Mouse (Mus musculus) stomach, embryonic 14.5 days (tissue): ENCODE measurements around the gene Plcg1. TPM values are rescaled to one million over a fixed set of nuclear protein-coding genes. Genes with fewer than 3 reads are reported as not detected.

Experiments
- ATAC-seq: fragments of 200-750 bp; cut with Nextera tagmentation; 2 replicates; pipeline ENCODE4 v1.8.0; 2017; ENCODE audit warnings: low read depth, moderate TSS enrichment; ENCODE audit not compliant: insufficient number of reproducible peaks, insufficient read depth, low FRiP score
- H3K27ac ChIP-seq: fragments of 300-500 bp; sonication (generic); 2 replicates; pipeline ENCODE4 v1.5.1; 2014; ENCODE audit warnings: mild to moderate bottlenecking, low read length, moderate library complexity, mixed read lengths
- H3K27me3 ChIP-seq: fragments of 300-500 bp; sonication (generic); 2 replicates; pipeline ENCODE4 v1.6.1; 2014; ENCODE audit warnings: low read length, control low read depth, mixed read lengths; ENCODE audit not compliant: control insufficient read depth, insufficient read depth
- H3K36me3 ChIP-seq: fragments of 300-500 bp; sonication (generic); 2 replicates; pipeline ENCODE4 v1.6.1; 2014; ENCODE audit warnings: mild to moderate bottlenecking, control low read depth, low read length, moderate library complexity, mixed read lengths; ENCODE audit not compliant: control insufficient read depth, insufficient read depth
- H3K4me1 ChIP-seq: fragments of 300-500 bp; sonication (generic); 2 replicates; pipeline ENCODE4 v1.6.1; 2014; ENCODE audit warnings: low read length, control low read depth, mixed read lengths; ENCODE audit not compliant: control insufficient read depth, insufficient read depth
- H3K4me2 ChIP-seq: fragments of 300-500 bp; sonication (generic); replicated peaks from 2 replicates; pipeline ENCODE4 v1.6.1; 2014; ENCODE audit warnings: low read depth, low read length, control low read depth
- H3K4me3 ChIP-seq: fragments of 300-500 bp; sonication (generic); 2 replicates; pipeline ENCODE4 v1.5.1; 2014; ENCODE audit warnings: low read depth, low read length, control low read depth
- H3K9ac ChIP-seq: fragments of 300-500 bp; sonication (generic); replicated peaks from 2 replicates; pipeline ENCODE4 v1.6.1; 2014; ENCODE audit warnings: low read depth, mild to moderate bottlenecking, control low read depth, low read length, moderate library complexity, mixed read lengths
- H3K9me3 ChIP-seq: fragments of 300-500 bp; sonication (generic); 2 replicates; pipeline ENCODE4 v1.6.1; 2016; ENCODE audit warnings: low read depth, low read length, control low read depth; ENCODE audit not compliant: control insufficient read depth
- WGBS: fragments of 180-500 bp; shearing (Covaris S2); extraction: QIAGEN DNeasy Blood & Tissue Kit; methylation state at CpG from one replicate; pipeline ENCODE4 v1.1.7; 2014; 5-methylcytosine and 5-hydroxymethylcytosine counted together
- polyA plus RNA-seq: library from polyadenylated mRNA; unstranded; fragments of >200 nt; fragmentation: Nextera tagmentation; extraction: Ambion mirVana; gene quantifications from 2 replicates; pipeline ENCODE4 v1.2.1, GENCODE M21; 2014

The Plcg1 gene
- polyA plus RNA-seq, 1 experiment from 2014 or later, result 45.9 TPM

DNA sequence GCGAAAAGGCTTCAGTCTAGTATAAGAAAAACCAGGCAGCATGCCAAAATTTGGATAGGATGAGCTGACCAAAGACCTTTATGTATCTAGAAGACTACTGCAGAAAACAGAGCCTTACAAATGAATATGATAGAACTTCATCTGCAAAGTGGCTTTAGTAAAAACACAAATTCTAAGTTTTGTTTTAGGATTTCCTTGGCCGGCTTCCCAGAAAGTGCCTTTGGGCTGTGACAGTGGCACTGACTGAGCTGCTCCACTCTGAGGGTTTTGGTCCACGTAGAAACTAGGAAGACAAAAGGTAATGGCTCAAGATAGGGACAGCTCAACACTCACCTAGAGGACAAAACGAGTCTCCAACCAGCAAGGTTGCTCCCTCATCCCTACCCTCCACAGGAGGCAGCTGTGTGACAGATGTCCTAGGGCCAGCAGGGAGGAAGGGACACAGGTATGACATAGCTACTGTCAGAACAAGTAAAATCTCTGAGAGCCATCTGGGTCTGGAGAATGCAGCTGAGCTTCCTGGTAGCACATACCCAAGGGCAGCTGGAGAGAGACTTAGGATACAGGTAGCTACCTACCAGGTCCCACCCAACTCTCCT is 37.1 kb downstream of the Plcg1 start:
- WGBS, result 83% methylated on average over 4 of the region's 4 CpGs
- Histone ChIP-seq H3K27me3 (no peaks in the 10 kb centered on the region), H3K4me1 (no peaks in the 10 kb centered on the region), H3K27ac (no peak overlapping the region), H3K4me3 (no peak overlapping the region), H3K36me3 (peaks cover 9% of the 10 kb centered on the region; the same call in 1 of the 2 replicates), H3K9ac (no peak overlapping the region), H3K4me2 (no peak overlapping the region), H3K9me3 (no peaks in the 10 kb centered on the region)
- ATAC-seq, result no peak

DNA sequence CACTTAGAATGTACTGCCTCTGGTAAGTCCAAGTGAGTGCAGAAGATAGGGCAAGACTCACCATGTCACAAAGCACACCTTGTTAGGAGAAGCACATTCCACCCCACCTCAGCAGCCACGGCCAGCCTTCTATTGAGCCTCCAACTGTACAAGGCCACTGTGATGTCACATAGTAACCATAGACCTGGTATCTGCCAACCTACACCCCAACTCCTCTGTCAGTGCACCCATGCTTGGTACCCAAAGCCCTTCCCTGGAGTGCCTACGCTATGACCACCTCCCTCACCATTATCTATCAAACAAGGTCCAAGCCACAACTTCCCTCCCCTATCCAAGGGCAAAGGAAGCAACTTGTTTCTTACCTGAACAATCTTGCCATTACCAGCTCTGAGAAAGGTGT is 37.9 kb downstream of the Plcg1 start:
- H3K4me3 ChIP-seq, result no peak overlapping the region
- H3K36me3 ChIP-seq, result peaks cover 6% of the 10 kb centered on the region; the same call in 1 of the 2 replicates
- H3K9me3 ChIP-seq, result no peaks in the 10 kb centered on the region
- no peak for ATAC-seq
- no peaks in the 10 kb centered on the region for H3K27me3 ChIP-seq
- H3K4me2 ChIP-seq, result no peak overlapping the region
- H3K4me1 ChIP-seq, result no peaks in the 10 kb centered on the region
- H3K9ac ChIP-seq, result no peak overlapping the region
- WGBS, result 94% methylated on average over 2 of the region's 2 CpGs
- H3K27ac ChIP-seq, result no peak overlapping the region

DNA sequence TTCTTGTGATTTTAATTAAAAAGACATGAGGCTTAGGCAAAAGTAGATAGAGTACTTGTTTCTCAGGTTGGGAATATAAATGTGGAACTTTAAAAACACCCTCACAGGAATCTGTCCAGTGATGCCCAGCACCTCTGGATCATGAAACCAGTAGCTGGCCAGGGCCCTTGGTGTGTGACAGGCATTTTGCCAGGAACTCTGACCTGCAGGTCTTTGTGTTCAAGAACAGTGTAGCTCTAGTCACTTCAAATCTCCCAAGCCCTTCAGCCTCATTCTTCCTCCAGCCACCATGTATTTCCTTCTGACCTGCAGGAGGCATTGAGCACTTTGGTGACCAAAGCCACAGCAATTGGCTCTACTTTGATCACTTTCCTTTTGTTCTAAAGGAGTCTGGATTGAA is 39.3 kb downstream of the Plcg1 start:
- H3K4me1 ChIP-seq, result no peaks in the 10 kb centered on the region
- ATAC-seq, result no peak
- peaks cover 3% of the 10 kb centered on the region; the same call in 1 of the 2 replicates for H3K36me3 ChIP-seq
- no peak overlapping the region for H3K9ac ChIP-seq
- H3K27ac ChIP-seq, result no peak overlapping the region
- H3K4me2 ChIP-seq, result no peak overlapping the region
- H3K4me3 ChIP-seq, result no peak overlapping the region
- no peaks in the 10 kb centered on the region for H3K9me3 ChIP-seq
- H3K27me3 ChIP-seq, result no peaks in the 10 kb centered on the region

DNA sequence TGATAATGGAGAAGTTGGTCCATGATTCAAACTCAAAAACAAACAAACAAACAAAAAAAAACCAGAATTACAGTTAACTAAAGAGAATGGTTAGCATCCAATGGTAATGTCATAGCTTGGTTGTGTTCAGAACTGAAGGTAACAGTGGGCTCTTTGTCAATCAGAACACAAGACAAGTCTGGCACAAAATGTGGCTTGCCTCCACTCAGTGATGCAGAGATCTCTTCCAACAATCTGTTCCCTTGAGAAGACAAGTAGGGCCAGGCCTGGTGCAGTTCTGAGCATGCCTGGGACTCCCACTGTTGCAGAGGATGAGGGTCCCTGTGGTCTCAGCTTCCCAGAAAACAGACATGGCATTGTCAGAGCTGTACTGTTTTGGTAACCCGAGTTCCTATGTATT is 39.8 kb downstream of the Plcg1 start:
- 75% methylated on average over 1 of the region's 1 CpGs for WGBS
- H3K9me3 ChIP-seq, result no peaks in the 10 kb centered on the region
- no peak overlapping the region for H3K4me2 ChIP-seq
- H3K36me3 ChIP-seq, result peaks cover 3% of the 10 kb centered on the region; the same call in 1 of the 2 replicates
- no peaks in the 10 kb centered on the region for H3K27me3 ChIP-seq
- H3K27ac ChIP-seq, result no peak overlapping the region
- no peak overlapping the region for H3K9ac ChIP-seq
- no peak for ATAC-seq
- no peaks in the 10 kb centered on the region for H3K4me1 ChIP-seq
- no peak overlapping the region for H3K4me3 ChIP-seq

DNA sequence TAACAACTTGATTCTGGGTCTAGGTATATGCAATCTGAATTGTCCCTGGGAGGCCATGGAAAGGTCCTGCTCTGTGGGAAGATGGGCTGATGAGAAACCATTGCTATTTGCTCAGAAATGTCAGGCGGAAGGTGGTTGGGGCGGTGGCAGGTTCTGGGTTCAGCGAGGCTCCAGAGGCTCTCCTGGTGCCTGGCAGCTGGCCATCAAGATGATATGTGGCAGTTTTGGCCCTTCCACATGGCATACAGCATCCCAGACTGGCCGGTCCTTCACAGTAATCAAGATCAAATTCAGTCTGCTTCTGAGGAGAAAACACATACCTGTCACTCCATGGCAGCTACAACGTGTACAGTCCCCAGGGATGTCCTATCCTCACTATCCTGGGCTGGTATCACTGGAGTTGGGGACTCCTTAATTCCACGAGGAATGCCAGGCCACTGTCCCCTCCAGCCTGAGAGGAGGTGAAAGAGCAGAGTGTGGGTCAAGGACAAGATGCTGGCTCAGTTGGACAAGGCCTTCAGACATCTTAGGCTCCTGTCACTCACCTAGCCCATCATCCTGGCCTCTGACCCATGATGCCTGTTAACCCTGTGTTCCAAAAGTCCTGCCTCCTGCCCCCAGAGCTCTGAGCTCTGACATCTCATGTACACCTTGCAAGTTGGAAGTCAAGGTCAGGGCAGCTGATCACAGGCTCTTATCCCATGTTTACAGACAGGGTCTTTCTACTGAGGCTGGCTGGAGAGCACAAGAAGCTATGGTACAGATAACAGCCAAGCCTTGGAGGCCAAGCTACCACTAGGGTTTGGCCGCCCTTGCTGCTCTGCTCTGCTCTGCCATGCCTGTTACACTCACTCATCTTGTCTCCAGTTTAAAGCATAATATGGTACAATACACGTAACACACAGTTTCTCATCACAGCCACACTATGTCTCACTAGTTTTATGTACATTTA is 40.5 kb downstream of the Plcg1 start:
- no peak overlapping the region for H3K4me2 ChIP-seq
- H3K4me3 ChIP-seq, result no peak overlapping the region
- H3K4me1 ChIP-seq, result no peaks in the 10 kb centered on the region
- no peaks in the 10 kb centered on the region for H3K27me3 ChIP-seq
- no peak overlapping the region for H3K9ac ChIP-seq
- 81% methylated on average over 8 of the region's 8 CpGs for WGBS
- no peak overlapping the region for H3K27ac ChIP-seq
- peaks cover 3% of the 10 kb centered on the region; the same call in 1 of the 2 replicates for H3K36me3 ChIP-seq
- peak; percentile 35; the same call in 1 of the 2 replicates for ATAC-seq
- no peaks in the 10 kb centered on the region for H3K9me3 ChIP-seq

DNA sequence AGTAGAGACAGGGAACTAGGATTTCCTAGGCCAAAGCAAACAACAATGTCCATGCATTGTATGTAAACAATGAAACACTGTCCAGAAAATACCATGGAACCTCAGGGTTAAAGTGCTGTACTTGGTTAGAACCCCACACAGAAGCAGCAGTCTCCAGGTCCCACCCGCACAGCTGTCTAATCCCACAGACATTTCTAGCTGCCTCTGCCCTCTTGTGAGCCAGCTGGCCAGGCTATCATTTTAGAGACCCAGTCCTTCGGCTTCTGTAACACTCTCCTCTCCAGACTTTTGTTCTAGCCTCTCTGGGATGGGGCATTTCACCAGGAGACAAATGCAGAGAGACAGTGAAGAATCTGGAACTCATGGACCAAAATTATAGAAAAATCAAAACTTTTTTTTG is 46.9 kb downstream of the Plcg1 start:
- Histone ChIP-seq H3K9me3 (no peaks in the 10 kb centered on the region), H3K4me3 (no peak overlapping the region), H3K9ac (no peak overlapping the region), H3K36me3 (no peaks in the 10 kb centered on the region; the same call in 1 of the 2 replicates), H3K27ac (no peak overlapping the region), H3K4me2 (no peak overlapping the region), H3K27me3 (no peaks in the 10 kb centered on the region), H3K4me1 (no peaks in the 10 kb centered on the region)
- 81% methylated on average over 2 of the region's 2 CpGs for WGBS
- no peak for ATAC-seq

DNA sequence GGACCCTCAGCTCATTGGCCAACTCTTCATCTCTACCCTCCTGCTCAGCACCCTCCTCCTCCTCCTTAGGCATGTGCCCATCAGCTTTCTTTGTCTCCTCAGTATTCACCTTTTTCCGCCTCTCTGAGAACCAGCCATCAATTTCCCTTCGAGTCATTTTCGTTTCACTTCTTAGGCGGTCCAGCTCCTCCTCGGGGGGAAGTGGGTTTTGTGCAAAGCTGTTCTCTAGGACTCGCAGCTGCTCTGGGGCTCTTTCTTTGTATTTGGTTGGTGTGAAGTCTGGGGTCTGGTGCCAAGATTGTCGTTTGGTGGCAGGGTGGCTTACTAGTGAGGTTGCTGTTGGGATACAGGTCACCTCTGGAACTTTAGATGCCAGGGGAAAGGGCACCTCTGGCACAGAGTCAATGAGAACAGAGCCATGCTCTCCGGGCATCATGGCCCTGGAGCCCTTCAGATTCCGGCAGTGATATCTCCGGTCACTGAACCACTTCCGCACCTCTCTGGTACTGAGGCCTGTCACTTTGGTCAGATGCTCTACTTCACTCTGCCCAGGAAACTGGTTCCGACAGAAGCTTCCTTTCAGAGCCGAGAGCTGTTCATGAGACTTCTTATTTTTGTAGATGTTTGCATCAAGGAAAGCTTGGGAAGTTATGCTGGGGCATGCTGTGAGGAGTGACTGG is 49.2 kb downstream of the Plcg1 start:
- no peaks in the 10 kb centered on the region for H3K4me1 ChIP-seq
- no peaks in the 10 kb centered on the region for H3K27me3 ChIP-seq
- no peaks in the 10 kb centered on the region for H3K9me3 ChIP-seq
- H3K4me2 ChIP-seq, result no peak overlapping the region
- H3K27ac ChIP-seq, result no peak overlapping the region
- H3K4me3 ChIP-seq, result no peak overlapping the region
- H3K9ac ChIP-seq, result no peak overlapping the region
- WGBS, result 87% methylated on average over 13 of the region's 13 CpGs
- no peaks in the 10 kb centered on the region; the same call in 1 of the 2 replicates for H3K36me3 ChIP-seq
- ATAC-seq, result no peak

DNA sequence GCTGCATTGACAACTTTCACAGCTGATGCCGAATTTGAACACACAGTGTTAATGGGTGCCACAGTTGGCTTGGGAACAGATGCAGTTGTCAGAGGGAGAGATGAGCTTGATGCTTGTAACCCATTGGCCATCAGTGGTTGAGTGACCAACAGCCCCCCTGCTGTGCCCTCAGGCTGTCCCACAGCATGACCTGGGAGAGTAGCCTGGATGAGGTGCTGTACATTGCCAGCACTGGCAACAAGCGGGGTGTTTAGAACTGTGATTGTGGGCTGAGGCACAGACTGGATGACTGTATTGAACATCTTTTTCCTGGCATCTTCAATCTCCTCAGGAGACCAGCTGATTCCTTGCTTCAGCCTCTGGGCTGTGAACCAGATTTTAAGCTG is 49.7 kb downstream of the Plcg1 start:
- no peaks in the 10 kb centered on the region for H3K27me3 ChIP-seq
- H3K9ac ChIP-seq, result no peak overlapping the region
- WGBS, result 95% methylated on average over 2 of the region's 2 CpGs
- no peak overlapping the region for H3K4me2 ChIP-seq
- no peak overlapping the region for H3K4me3 ChIP-seq
- H3K27ac ChIP-seq, result no peak overlapping the region
- H3K4me1 ChIP-seq, result no peaks in the 10 kb centered on the region
- no peaks in the 10 kb centered on the region; the same call in 1 of the 2 replicates for H3K36me3 ChIP-seq
- H3K9me3 ChIP-seq, result no peaks in the 10 kb centered on the region
- no peak for ATAC-seq
